Mouse (Mus musculus): ENCODE measurements at regions not wholly inside any gene's neighbourhood (a gene's known extent, or its start where the extent isn't known, plus 50 kb on each side); places are given as distances from the start of the nearest gene placed in this dataset.

DNA sequence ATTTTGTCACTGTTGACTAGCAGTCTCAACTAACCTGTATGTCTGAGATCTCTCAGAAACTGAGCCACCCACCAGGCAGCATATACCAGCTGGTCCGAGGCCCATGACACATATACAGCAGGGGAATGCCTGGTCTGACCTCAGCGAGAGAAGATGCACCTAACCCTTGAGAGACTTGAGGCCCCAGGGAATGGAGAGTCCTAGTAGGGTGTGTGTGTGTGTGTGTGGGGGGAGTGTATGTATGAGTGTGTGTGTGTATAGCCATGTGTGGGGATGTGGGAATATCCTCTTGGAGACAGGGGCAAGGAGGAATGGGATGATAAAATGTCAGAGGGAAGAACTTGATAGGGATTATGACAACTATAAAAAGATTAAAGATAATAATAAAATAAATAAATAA, 113.4 kb upstream of the Slco6d1 start:
- TF ChIP-seq CHD1 (IDR thresholded peaks at IDR 0.05; ENCODE audit: low read depth, low read length) (no peak), POLR2A (IDR thresholded peaks at IDR 0.05; ENCODE audit: low read depth, low read length) (no peak), JUN (IDR thresholded peaks at IDR 0.05; ENCODE audit: insufficient read depth, low read depth, low read length) (no peak), CHD2 (IDR thresholded peaks at IDR 0.05; ENCODE audit: low read length) (no peak), EP300 (IDR thresholded peaks at IDR 0.05; ENCODE audit: low read length) (no peak)
